Mouse (Mus musculus): ENCODE measurements around the gene Kif3a. TPM values are rescaled to one million over a fixed set of nuclear protein-coding genes. Genes with fewer than 3 reads are reported as not detected.
A peak's percentile ranks its signal among the peaks of the same experiment; 100 is the strongest.

Kif3a gene
- total RNA-seq, 1 experiment, result 11.1 TPM

DNA sequence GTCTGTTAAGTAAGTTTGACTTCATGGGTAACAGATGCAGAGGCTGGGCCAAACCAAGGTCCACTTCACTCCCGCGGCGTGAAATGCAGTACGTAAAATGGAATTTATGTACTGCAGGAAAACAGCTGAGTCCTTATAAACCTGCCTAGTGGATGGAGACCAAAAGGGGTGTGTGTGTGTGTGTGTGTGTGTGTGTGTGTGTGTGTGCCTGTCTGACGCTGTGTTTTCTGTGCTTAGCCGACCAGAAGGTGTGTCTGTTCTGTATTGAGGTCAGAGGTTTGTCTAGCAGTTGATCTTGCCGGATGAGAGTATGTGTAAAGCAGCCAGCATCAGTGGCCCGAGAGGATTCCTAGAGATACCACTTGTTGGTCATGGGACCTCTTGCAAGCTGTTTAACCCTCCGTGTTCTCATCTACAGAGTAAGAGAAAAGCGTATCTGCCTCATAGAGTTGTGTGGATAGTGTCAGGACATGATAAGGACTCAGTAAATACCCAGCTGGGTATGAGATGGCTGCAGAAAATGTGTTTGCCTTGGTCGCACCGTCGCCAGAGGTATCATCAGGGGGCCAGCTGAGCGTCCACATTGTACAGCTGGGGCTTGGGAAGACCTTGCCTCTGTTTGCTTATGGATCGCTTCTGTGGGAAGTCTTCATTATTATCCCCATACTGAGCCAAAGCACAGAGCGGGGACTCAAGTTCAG lies 45.9 kb upstream of the Kif3a start:
- Histone ChIP-seq H3K9ac (ENCODE audit: insufficient read depth, low read depth, low read length, poor library complexity, severe bottlenecking) (no peak overlapping the region), H3K4me3 (ENCODE audit: insufficient read depth in 1 of 2, low read depth in 1 of 2, low read length in 2 of 2, poor library complexity in 1 of 2, severe bottlenecking in 1 of 2) (no peak overlapping the region), H3K36me3 (ENCODE audit: control insufficient read depth, insufficient read depth, low read length, poor library complexity, severe bottlenecking) (no peaks in the 10 kb centered on the region), H3K4me1 (ENCODE audit: control insufficient read depth in 2 of 2, insufficient read depth in 2 of 2, low read length in 2 of 2, poor library complexity in 1 of 2) (peaks cover 9 to 20% of the 10 kb centered on the region in 2 experiments; a peak in 3 of 4 replicates), H3K9me3 (ENCODE audit: control insufficient read depth, insufficient read depth, low read depth, low read length) (no peaks in the 10 kb centered on the region), H3K27ac (ENCODE audit: insufficient read depth, low read depth, low read length, poor library complexity, severe bottlenecking) (no peak overlapping the region)
- in situ Hi-C loops (cut with MboI; ENCODE audit: low sequenced_read_pairs in 2 of 2, unreplicated experiment in 2 of 2), result no loop called here
- TF ChIP-seq ZC3H11A (IDR thresholded peaks at IDR 0.05; ENCODE audit: borderline replicate concordance, low read depth, low read length) (no peak), ZNF384 (IDR thresholded peaks at IDR 0.05; ENCODE audit: low read depth, low read length) (no peak), HCFC1 (IDR thresholded peaks at IDR 0.05; ENCODE audit: borderline replicate concordance, insufficient read depth, low read length) (no peak), CHD2 (IDR thresholded peaks at IDR 0.05; ENCODE audit: low read depth, low read length) (no peak), MAFK (IDR thresholded peaks at IDR 0.05; ENCODE audit: insufficient read depth, low read depth, low read length) (no peak)
- no peak for DNase-seq (ENCODE audit: low read depth, low spot score)

DNA sequence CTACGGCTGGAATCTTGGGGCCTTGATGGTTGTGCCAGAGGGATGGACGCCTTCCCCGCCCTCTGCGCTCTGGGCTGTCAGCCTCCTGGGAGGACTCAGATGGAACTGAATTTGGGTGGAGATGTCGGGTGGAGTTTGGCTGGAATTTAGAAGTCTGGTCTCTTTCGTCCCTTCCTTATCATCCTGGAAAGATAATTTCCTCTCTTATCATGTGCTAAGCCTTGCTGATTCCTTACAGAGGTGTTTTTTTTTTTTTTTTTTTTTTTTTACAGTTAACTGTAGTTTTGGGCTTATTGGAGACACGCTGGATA lies 45.4 kb upstream of the Kif3a start:
- no peaks in the 10 kb centered on the region for H3K36me3 ChIP-seq (ENCODE audit: control insufficient read depth, insufficient read depth, low read length, poor library complexity, severe bottlenecking)
- no peak overlapping the region for H3K9ac ChIP-seq (ENCODE audit: insufficient read depth, low read depth, low read length, poor library complexity, severe bottlenecking)
- TF ChIP-seq ZC3H11A (IDR thresholded peaks at IDR 0.05; ENCODE audit: borderline replicate concordance, low read depth, low read length) (no peak), MAFK (IDR thresholded peaks at IDR 0.05; ENCODE audit: insufficient read depth, low read depth, low read length) (no peak), ZNF384 (IDR thresholded peaks at IDR 0.05; ENCODE audit: low read depth, low read length) (0 out of 2 replicates have a peak, but pooled peaks have one; percentile 17), CHD2 (IDR thresholded peaks at IDR 0.05; ENCODE audit: low read depth, low read length) (no peak), HCFC1 (IDR thresholded peaks at IDR 0.05; ENCODE audit: borderline replicate concordance, insufficient read depth, low read length) (no peak)
- DNase-seq (ENCODE audit: low read depth, low spot score), result no peak
- peaks cover 9 to 20% of the 10 kb centered on the region in 2 experiments; a peak in 3 of 4 replicates for H3K4me1 ChIP-seq (ENCODE audit: control insufficient read depth in 2 of 2, insufficient read depth in 2 of 2, low read length in 2 of 2, poor library complexity in 1 of 2)
- H3K4me3 ChIP-seq (ENCODE audit: insufficient read depth in 1 of 2, low read depth in 1 of 2, low read length in 2 of 2, poor library complexity in 1 of 2, severe bottlenecking in 1 of 2), result no peak overlapping the region
- H3K9me3 ChIP-seq (ENCODE audit: control insufficient read depth, insufficient read depth, low read depth, low read length), result no peaks in the 10 kb centered on the region
- in situ Hi-C loops (cut with MboI; ENCODE audit: low sequenced_read_pairs in 2 of 2, unreplicated experiment in 2 of 2), result no loop called here
- H3K27ac ChIP-seq (ENCODE audit: insufficient read depth, low read depth, low read length, poor library complexity, severe bottlenecking), result no peak overlapping the region

DNA sequence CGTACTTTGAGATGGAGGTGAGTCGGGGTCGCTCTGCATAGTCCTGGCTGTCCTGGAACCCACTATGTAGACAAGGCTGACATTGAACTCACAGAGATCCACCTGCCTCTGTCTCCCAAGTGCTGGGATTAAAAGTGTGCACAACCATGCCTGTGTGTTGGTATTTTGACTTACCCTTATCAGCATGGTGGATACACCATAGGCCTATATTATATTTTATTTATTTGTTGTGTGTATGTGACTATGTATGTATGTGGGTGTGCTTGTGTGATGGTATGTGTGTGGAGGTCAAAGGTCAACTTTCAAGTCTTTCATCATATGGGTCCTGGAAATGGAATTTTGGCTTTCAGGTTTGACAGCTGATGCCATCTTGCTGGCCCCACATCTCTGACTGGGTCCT lies 44.8 kb upstream of the Kif3a start:
- in situ Hi-C loops (cut with MboI; ENCODE audit: low sequenced_read_pairs in 2 of 2, unreplicated experiment in 2 of 2), result no loop called here
- no peak for DNase-seq (ENCODE audit: low read depth, low spot score)
- Histone ChIP-seq H3K36me3 (ENCODE audit: control insufficient read depth, insufficient read depth, low read length, poor library complexity, severe bottlenecking) (no peaks in the 10 kb centered on the region), H3K4me3 (ENCODE audit: insufficient read depth in 1 of 2, low read depth in 1 of 2, low read length in 2 of 2, poor library complexity in 1 of 2, severe bottlenecking in 1 of 2) (no peak overlapping the region), H3K4me1 (ENCODE audit: control insufficient read depth in 2 of 2, insufficient read depth in 2 of 2, low read length in 2 of 2, poor library complexity in 1 of 2) (peaks cover 9 to 20% of the 10 kb centered on the region in 2 experiments; a peak in 3 of 4 replicates), H3K9ac (ENCODE audit: insufficient read depth, low read depth, low read length, poor library complexity, severe bottlenecking) (no peak overlapping the region), H3K9me3 (ENCODE audit: control insufficient read depth, insufficient read depth, low read depth, low read length) (no peaks in the 10 kb centered on the region), H3K27ac (ENCODE audit: insufficient read depth, low read depth, low read length, poor library complexity, severe bottlenecking) (no peak overlapping the region)
- TF ChIP-seq HCFC1 (IDR thresholded peaks at IDR 0.05; ENCODE audit: borderline replicate concordance, insufficient read depth, low read length) (no peak), CHD2 (IDR thresholded peaks at IDR 0.05; ENCODE audit: low read depth, low read length) (no peak)

DNA sequence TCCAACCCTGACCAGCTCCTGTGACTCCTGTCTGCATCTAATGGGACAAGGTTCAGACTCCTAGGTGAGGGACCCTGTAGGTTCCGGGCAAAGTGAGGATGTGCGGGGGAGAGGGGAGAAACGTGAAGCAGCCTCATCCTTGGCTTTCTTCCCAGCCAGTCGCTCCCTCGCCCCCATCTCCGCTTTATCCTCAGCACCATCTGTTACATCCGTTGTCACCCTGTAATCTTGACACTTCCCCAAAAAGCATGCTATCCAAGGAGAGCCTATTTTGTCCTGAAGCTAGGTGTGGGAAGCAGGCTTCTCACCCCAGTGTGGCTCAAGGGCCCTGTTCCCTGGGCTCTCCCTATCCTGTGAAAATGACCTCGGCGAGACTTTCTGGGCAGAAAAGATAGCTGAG lies 44.2 kb upstream of the Kif3a start:
- no peak overlapping the region for H3K27ac ChIP-seq (ENCODE audit: insufficient read depth, low read depth, low read length, poor library complexity, severe bottlenecking)
- no peaks in the 10 kb centered on the region for H3K9me3 ChIP-seq (ENCODE audit: control insufficient read depth, insufficient read depth, low read depth, low read length)
- no peak for DNase-seq (ENCODE audit: low read depth, low spot score)
- H3K4me1 ChIP-seq (ENCODE audit: control insufficient read depth in 2 of 2, insufficient read depth in 2 of 2, low read length in 2 of 2, poor library complexity in 1 of 2), result peaks cover 9 to 19% of the 10 kb centered on the region in 2 experiments; a peak in 3 of 4 replicates
- in situ Hi-C loops (cut with MboI; ENCODE audit: low sequenced_read_pairs in 2 of 2, unreplicated experiment in 2 of 2), result no loop called here
- TF ChIP-seq MAFK (IDR thresholded peaks at IDR 0.05; ENCODE audit: insufficient read depth, low read depth, low read length) (no peak), ZNF384 (IDR thresholded peaks at IDR 0.05; ENCODE audit: low read depth, low read length) (no peak), ZC3H11A (IDR thresholded peaks at IDR 0.05; ENCODE audit: borderline replicate concordance, low read depth, low read length) (no peak), CHD2 (IDR thresholded peaks at IDR 0.05; ENCODE audit: low read depth, low read length) (no peak), HCFC1 (IDR thresholded peaks at IDR 0.05; ENCODE audit: borderline replicate concordance, insufficient read depth, low read length) (no peak)
- H3K36me3 ChIP-seq (ENCODE audit: control insufficient read depth, insufficient read depth, low read length, poor library complexity, severe bottlenecking), result no peaks in the 10 kb centered on the region
- no peak overlapping the region for H3K4me3 ChIP-seq (ENCODE audit: insufficient read depth in 1 of 2, low read depth in 1 of 2, low read length in 2 of 2, poor library complexity in 1 of 2, severe bottlenecking in 1 of 2)
- H3K9ac ChIP-seq (ENCODE audit: insufficient read depth, low read depth, low read length, poor library complexity, severe bottlenecking), result no peak overlapping the region
